In the genomic region with DNA sequence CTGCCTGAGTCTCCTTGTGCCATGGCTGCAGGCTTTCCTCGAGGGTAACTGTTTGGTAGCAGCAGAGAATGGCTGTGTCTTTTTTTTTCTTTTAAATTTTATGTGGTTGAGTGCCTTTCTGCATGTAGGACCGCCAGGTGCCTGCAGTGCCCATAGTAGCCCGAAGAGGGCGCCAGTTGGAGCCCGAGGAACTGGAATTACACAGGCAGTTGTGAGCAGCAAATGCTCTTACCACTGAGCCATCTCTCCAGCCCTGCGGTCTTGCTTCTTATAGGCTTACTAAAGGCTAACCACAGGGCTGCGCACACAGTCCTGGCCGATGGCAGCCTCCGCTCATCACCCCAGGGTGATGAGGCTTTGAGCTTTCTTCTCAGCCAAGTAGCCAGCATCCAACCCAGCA, we compare ENCODE assay signal across 14 mouse cellular contexts. TPM values are rescaled to one million over a fixed set of nuclear protein-coding genes. Genes with fewer than 3 reads are reported as not detected.
DNase-seq lines count a peak whose midpoint lies in the region; ATAC-seq and TF ChIP-seq lines count a peak whose summit lies in the region.
"Had no signal": no experiment of that assay in that cellular context is flagged by ENCODE, and none has a peak within 500 bp of the region (broad histone marks: within the 10 kb centered on the region; RNA-seq: fewer than 3 reads in every experiment).

No protein-coding gene starts in this region.

- H3K4me3 ChIP-seq in lung, postnatal 0 days (ENCODE audit: low read depth, low read length), result no peak overlapping the region
- H3K4me3 ChIP-seq in E14TG2a.4 (replicated peaks; ENCODE audit: low read length), result 0 out of 2 replicates have a peak overlapping the region, but pooled peaks have one; percentile 17
- H3K4me3 ChIP-seq in bone marrow, adult 2 months (replicated peaks; ENCODE audit: control insufficient read depth, low read depth, low read length), result no peak overlapping the region
- H3K4me3 ChIP-seq in kidney, embryonic 16.5 days (ENCODE audit: low read length), result no peak overlapping the region

- no peak overlapping the region for H3K4me2 ChIP-seq in lung, postnatal 0 days (replicated peaks; ENCODE audit: low read depth, low read length)
- H3K4me2 ChIP-seq in kidney, embryonic 16.5 days (replicated peaks; ENCODE audit: low read depth, low read length), result no peak overlapping the region

- TF ChIP-seq POLR2A in bone marrow, adult 2 months (IDR thresholded peaks at IDR 0.05; ENCODE audit: borderline replicate concordance, control insufficient read depth, low read depth, low read length), result no peak

- 76% methylated on average over 9 of the region's 9 CpGs for WGBS in lung, postnatal 0 days
- 72% methylated on average over 9 of the region's 9 CpGs for WGBS in bone marrow, adult 2 months
- 77% methylated on average over 9 of the region's 9 CpGs for WGBS in kidney, embryonic 16.5 days

- ATAC-seq in lung, postnatal 0 days, result no peak
- no peak; the same call in 1 of the 2 replicates for ATAC-seq in monocyte, adult 5-6 weeks (replicated peaks; ENCODE audit: insufficient number of reproducible peaks, low FRiP score, low TSS enrichment, poor library complexity, severe bottlenecking)
- no peak for ATAC-seq in kidney, embryonic 16.5 days (ENCODE audit: low FRiP score, low TSS enrichment)

- 0 out of 2 replicates have a peak, but pooled peaks have one; percentile 17 for TF ChIP-seq CTCF in lung, postnatal 0 days (IDR thresholded peaks at IDR 0.05)
- peak; percentile 97 for TF ChIP-seq CTCF in E14TG2a.4 (conservative IDR thresholded peaks at IDR 0.05; ENCODE audit: low read length)
- peak; percentile 31; the same call in 1 of the 2 replicates for TF ChIP-seq CTCF in bone marrow, adult 2 months (IDR thresholded peaks at IDR 0.05; ENCODE audit: control insufficient read depth, insufficient read depth, low read length)

- H3K36me3 ChIP-seq in lung, postnatal 0 days (ENCODE audit: insufficient read depth, low read length), result no peaks in the 10 kb centered on the region
- no peaks in the 10 kb centered on the region for H3K36me3 ChIP-seq in E14TG2a.4 (ENCODE audit: insufficient read depth, low read length)
- no peaks in the 10 kb centered on the region for H3K36me3 ChIP-seq in kidney, embryonic 16.5 days (ENCODE audit: insufficient read depth, low read length)

- no peak overlapping the region for H3K27ac ChIP-seq in lung, postnatal 0 days (ENCODE audit: low read length)
- H3K27ac ChIP-seq in bone marrow, adult 2 months (ENCODE audit: control insufficient read depth, insufficient read depth, low read depth, low read length, poor library complexity), result no peak overlapping the region
- no peak overlapping the region for H3K27ac ChIP-seq in kidney, embryonic 16.5 days (ENCODE audit: low read length)

- no peak for DNase-seq in lung, postnatal 0 days (ENCODE audit: low spot score)
- no peak for DNase-seq in lung, postnatal 4 days
- DNase-seq in testis, postnatal 14 days (ENCODE audit: low spot score), result peak; percentile 37
- DNase-seq in cerebellum, adult 11-12 months, result no peak
- DNase-seq: heart, postnatal 36 days; kidney, adult 2 months; lung, adult 2 months had no signal

- no peak for TF ChIP-seq EP300 in lung, postnatal 0 days (IDR thresholded peaks at IDR 0.05)

- no peaks in the 10 kb centered on the region for H3K9me3 ChIP-seq in lung, postnatal 0 days (ENCODE audit: low read length)
- peaks cover 5% of the 10 kb centered on the region; the same call in 1 of the 2 replicates for H3K9me3 ChIP-seq in E14TG2a.4 (ENCODE audit: low read length)
- no peaks in the 10 kb centered on the region for H3K9me3 ChIP-seq in kidney, embryonic 16.5 days (ENCODE audit: low read length)

- no peaks in the 10 kb centered on the region for H3K4me1 ChIP-seq in lung, postnatal 0 days (ENCODE audit: insufficient read depth, low read depth, low read length)
- peaks cover 58% of the 10 kb centered on the region for H3K4me1 ChIP-seq in E14TG2a.4 (replicated peaks; ENCODE audit: low read depth, low read length)
- no peaks in the 10 kb centered on the region for H3K4me1 ChIP-seq in bone marrow, adult 2 months (ENCODE audit: control insufficient read depth, insufficient read depth, low read length)
- H3K4me1 ChIP-seq in kidney, embryonic 16.5 days (ENCODE audit: insufficient read depth, low read length), result peaks cover 6% of the 10 kb centered on the region; the same call in 1 of the 2 replicates

- no peaks in the 10 kb centered on the region for H3K27me3 ChIP-seq in lung, postnatal 0 days (replicated peaks; ENCODE audit: insufficient read depth, low read length)
- no peaks in the 10 kb centered on the region for H3K27me3 ChIP-seq in E14TG2a.4 (ENCODE audit: insufficient read depth, low read length)
- no peaks in the 10 kb centered on the region for H3K27me3 ChIP-seq in kidney, embryonic 16.5 days (ENCODE audit: insufficient read depth, low read length)

- no peak overlapping the region for H3K9ac ChIP-seq in lung, postnatal 0 days (replicated peaks; ENCODE audit: low read depth)
- no peak overlapping the region for H3K9ac ChIP-seq in kidney, embryonic 16.5 days (replicated peaks; ENCODE audit: low read length)

RNA-seq across cellular contexts. Expression of a gene that starts 18.2 kb away (rescaled TPM):
- not detected in 2 replicates for polyA plus RNA-seq in lung, postnatal 0 days (2015; fragmentation: Nextera tagmentation; extraction: Ambion mirVana)
- 0.65 TPM in 1 of 2 replicates, not detected in the other for polyA plus RNA-seq in bone marrow, adult 2 months (2011; ENCODE audit: insufficient read depth, insufficient read length, low replicate concordance, missing spikeins)
- total RNA-seq in monocyte, adult 5-6 weeks (2017), result not detected in 3 replicates
- not detected in 2 replicates for polyA plus RNA-seq in kidney, embryonic 16.5 days (2015; fragmentation: Nextera tagmentation; extraction: Ambion mirVana)
- total RNA-seq: heart, postnatal 36 days; left cerebral cortex, postnatal 10 days had no signal
- polyA plus RNA-seq: forebrain, embryonic 11.5 days; gonadal fat pad, adult 2 months; kidney, adult 2 months; lung, adult 2 months had no signal

RNA-seq across cellular contexts. Expression of a gene that starts 18.3 kb away (rescaled TPM):
- 5.9 and 6.7 TPM in 2 replicates for polyA plus RNA-seq in lung, postnatal 0 days (2015; fragmentation: Nextera tagmentation; extraction: Ambion mirVana)
- 4.1 and 9.9 TPM in 2 replicates for polyA plus RNA-seq in bone marrow, adult 2 months (2011; ENCODE audit: insufficient read depth, insufficient read length, low replicate concordance, missing spikeins)
- 7.9 to 22.0 TPM (median 8.4 TPM) in 3 replicates for total RNA-seq in monocyte, adult 5-6 weeks (2017)
- polyA plus RNA-seq in kidney, embryonic 16.5 days (2015; fragmentation: Nextera tagmentation; extraction: Ambion mirVana), result 16.7 and 19.1 TPM in 2 replicates

RNA-seq across cellular contexts. Expression of a gene that starts 20.9 kb away (rescaled TPM):
- polyA plus RNA-seq in lung, postnatal 0 days (2015; fragmentation: Nextera tagmentation; extraction: Ambion mirVana), result 0.31 and 0.76 TPM in 2 replicates
- polyA plus RNA-seq in bone marrow, adult 2 months (2011; ENCODE audit: insufficient read depth, insufficient read length, low replicate concordance, missing spikeins), result not detected in 2 replicates
- not detected in 3 replicates for total RNA-seq in monocyte, adult 5-6 weeks (2017)
- 0.79 and 0.89 TPM in 2 replicates for polyA plus RNA-seq in kidney, embryonic 16.5 days (2015; fragmentation: Nextera tagmentation; extraction: Ambion mirVana)
- total RNA-seq: heart, postnatal 36 days; left cerebral cortex, postnatal 10 days had no signal

RNA-seq across cellular contexts. Expression of a gene that starts 40.7 kb away (rescaled TPM):
- polyA plus RNA-seq in lung, postnatal 0 days (2015; fragmentation: Nextera tagmentation; extraction: Ambion mirVana), result 30.0 and 49.5 TPM in 2 replicates
- 172 and 208 TPM in 2 replicates for polyA plus RNA-seq in bone marrow, adult 2 months (2011; ENCODE audit: insufficient read depth, insufficient read length, low replicate concordance, missing spikeins)
- 698 to 1,062 TPM (median 980 TPM) in 3 replicates for total RNA-seq in monocyte, adult 5-6 weeks (2017)
- polyA plus RNA-seq in kidney, embryonic 16.5 days (2015; fragmentation: Nextera tagmentation; extraction: Ambion mirVana), result 12.5 and 14.5 TPM in 2 replicates

Comparison
In these comparisons a context has a peak if more than half of its experiments do, and no peak if none do; other contexts are left out.
1. CTCF ChIP-seq: peak in every context shown above with its lines; median percentile 97 in E14TG2a.4; 31 in bone marrow, adult 2 months; 17 in lung, postnatal 0 days.